Mouse (Mus musculus) cerebellum, adult 11-12 months (tissue): ENCODE measurements at regions not wholly inside any gene's neighbourhood (a gene's known extent, or its start where the extent isn't known, plus 50 kb on each side); places are given as distances from the start of the nearest gene placed in this dataset.

Experiments
- DNase-seq: peaks from one replicate; pipeline ENCODE4 v3.0.0; 2022

GRCm38 (mm10) chr5:118504170-118504569 is 56.3 kb upstream of the Med13l start:
- no peak for DNase-seq

DNA sequence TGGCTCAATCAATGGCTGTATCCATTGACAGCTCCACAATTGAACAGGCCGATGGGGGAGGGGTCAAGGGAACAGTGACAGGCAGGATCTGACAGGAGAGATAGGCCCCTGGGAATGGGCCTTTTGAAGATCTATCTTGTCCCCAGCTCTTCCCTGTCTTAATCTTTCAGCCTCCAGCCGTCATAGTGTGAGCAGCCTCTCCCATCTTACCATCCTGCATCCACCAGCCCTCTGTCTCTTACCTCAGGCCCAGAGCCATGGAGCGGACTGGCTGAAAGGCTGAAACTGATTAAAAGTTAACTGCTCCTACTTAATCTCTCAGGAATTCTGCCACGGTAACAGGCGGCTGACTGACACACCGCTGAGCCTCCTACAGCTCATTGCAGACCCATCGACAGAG is 55.6 kb upstream of the Med13l start:
- no peak for DNase-seq

DNA sequence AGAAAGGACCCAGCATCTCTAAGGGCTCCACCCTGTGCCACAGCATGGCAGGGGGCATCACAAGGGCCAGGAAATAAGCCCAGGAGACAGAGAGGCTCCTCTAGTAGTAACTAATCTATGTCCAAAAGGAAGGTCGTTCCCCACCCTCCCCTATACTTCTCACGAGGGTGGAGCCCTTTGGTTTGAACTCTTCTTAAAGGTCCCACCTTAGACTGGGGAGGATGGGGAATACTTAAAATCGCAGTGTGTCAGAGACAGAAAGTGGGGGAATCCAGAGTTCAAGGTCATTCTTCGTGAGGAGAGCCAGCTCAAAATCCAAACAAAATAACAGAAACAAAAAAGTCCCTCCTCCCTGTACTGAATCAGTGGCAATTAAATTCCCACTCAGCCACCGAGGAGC is 50.6 kb upstream of the Med13l start:
- no peak for DNase-seq
